In the genomic region with DNA sequence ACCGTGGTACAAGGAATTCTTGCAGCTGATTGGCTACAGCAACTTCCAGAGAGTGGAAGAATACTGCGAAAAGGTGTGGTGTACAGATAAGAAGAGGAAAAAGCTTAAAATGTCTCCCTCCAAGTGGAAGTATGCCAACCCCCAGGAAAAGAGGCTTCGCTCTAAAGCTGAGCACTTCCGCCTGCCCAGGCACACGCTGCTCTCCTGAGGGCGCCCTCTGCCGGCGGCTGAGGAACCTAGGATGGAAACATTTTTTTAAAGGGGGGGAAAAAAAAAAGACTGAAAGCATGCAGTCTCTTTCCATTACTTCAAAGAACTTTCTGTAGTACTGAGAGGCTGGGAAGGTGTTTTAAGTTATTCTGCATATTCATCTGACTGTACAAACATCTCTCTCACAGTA, we compare ENCODE assay signal across 8 mouse cellular contexts.
DNase-seq lines count a peak whose midpoint lies in the region; ATAC-seq and TF ChIP-seq lines count a peak whose summit lies in the region.

No protein-coding gene starts in this region.

- H3K27me3 ChIP-seq in midbrain, embryonic 11.5 days (ENCODE audit: control insufficient read depth, insufficient read depth, low read length): no peaks in the 10 kb centered on the region
- H3K27me3 ChIP-seq in midbrain, embryonic 13.5 days: no peaks in the 10 kb centered on the region

- peak; percentile 21 for DNase-seq in gastrocnemius, adult 2 months
- DNase-seq in gastrocnemius, postnatal 14 days: no peak
- peak; percentile 86 for DNase-seq in midbrain, embryonic 11.5 days (ENCODE audit: low spot score, missing footprints)
- peak; percentile 56 to 67 for DNase-seq in kidney, postnatal 4 days
- DNase-seq in testis, postnatal 14 days (ENCODE audit: low spot score): peak; percentile 43
- DNase-seq in urinary bladder, postnatal 36 days (ENCODE audit: low spot score in 2 of 2): no peak

- H3K9me3 ChIP-seq in midbrain, embryonic 11.5 days (ENCODE audit: control insufficient read depth, low read length): no peaks in the 10 kb centered on the region
- H3K9me3 ChIP-seq in midbrain, embryonic 13.5 days: no peaks in the 10 kb centered on the region

- no peaks in the 10 kb centered on the region for H3K36me3 ChIP-seq in midbrain, embryonic 11.5 days (ENCODE audit: control insufficient read depth, insufficient read depth, low read length)
- H3K36me3 ChIP-seq in midbrain, embryonic 13.5 days: no peaks in the 10 kb centered on the region

- 49% methylated on average over 8 of the region's 8 CpGs for WGBS in midbrain, embryonic 11.5 days
- 51% methylated on average over 8 of the region's 8 CpGs for WGBS in midbrain, embryonic 13.5 days

- ATAC-seq in midbrain, embryonic 11.5 days (ENCODE audit: low FRiP score): no peak
- ATAC-seq in midbrain, embryonic 13.5 days: no peak

- H3K4me2 ChIP-seq in midbrain, embryonic 11.5 days: no peak overlapping the region
- H3K4me2 ChIP-seq in midbrain, embryonic 13.5 days (replicated peaks): no peak overlapping the region

- H3K4me1 ChIP-seq in midbrain, embryonic 11.5 days (ENCODE audit: control insufficient read depth, insufficient read depth, low read length): no peaks in the 10 kb centered on the region
- H3K4me1 ChIP-seq in midbrain, embryonic 13.5 days (replicated peaks): no peaks in the 10 kb centered on the region
- no peaks in the 10 kb centered on the region for H3K4me1 ChIP-seq in bone marrow macrophage, adult 2 months (ENCODE audit: control insufficient read depth, insufficient read depth, low read length)

- H3K9ac ChIP-seq in midbrain, embryonic 11.5 days (ENCODE audit: low read length): no peak overlapping the region
- no peak overlapping the region for H3K9ac ChIP-seq in midbrain, embryonic 13.5 days (replicated peaks)

- H3K4me3 ChIP-seq in gastrocnemius, adult 2 months: no peak overlapping the region
- no peak overlapping the region for H3K4me3 ChIP-seq in midbrain, embryonic 11.5 days (ENCODE audit: low read depth, low read length)
- no peak overlapping the region for H3K4me3 ChIP-seq in midbrain, embryonic 13.5 days (replicated peaks)
- H3K4me3 ChIP-seq in bone marrow macrophage, adult 2 months (ENCODE audit: insufficient read depth, low read length): no peak overlapping the region

- TF ChIP-seq CTCF in gastrocnemius, adult 2 months (IDR thresholded peaks at IDR 0.05): peak; percentile 48
- TF ChIP-seq CTCF in bone marrow macrophage, adult 2 months (IDR thresholded peaks at IDR 0.05; ENCODE audit: low read depth, low read length): peak; percentile 53; the same call in 1 of the 2 replicates

- intact Hi-C loops in gastrocnemius, adult 2 months (cut with DNase I): no loop called here
- intact Hi-C loops in gastrocnemius, postnatal 14 days (cut with DNase I; ENCODE audit: low total_unique reads): no loop called here

- no peak overlapping the region for H3K27ac ChIP-seq in gastrocnemius, adult 2 months
- H3K27ac ChIP-seq in midbrain, embryonic 11.5 days (ENCODE audit: low read depth, low read length): no peak overlapping the region
- H3K27ac ChIP-seq in midbrain, embryonic 13.5 days: no peak overlapping the region
- H3K27ac ChIP-seq in bone marrow macrophage, adult 2 months (ENCODE audit: insufficient read depth, low read depth, low read length): no peak overlapping the region

- TF ChIP-seq POLR2A in bone marrow macrophage, adult 2 months (IDR thresholded peaks at IDR 0.05; ENCODE audit: borderline replicate concordance, low read depth, low read length): no peak

Comparison
In these comparisons a context has a peak if more than half of its experiments do, and no peak if none do; other contexts are left out.
1. DNase-seq: peak in gastrocnemius, adult 2 months (single experiment), midbrain, embryonic 11.5 days (single experiment), kidney, postnatal 4 days (2 of 2) and testis, postnatal 14 days (single experiment); none in gastrocnemius, postnatal 14 days (single experiment) and urinary bladder, postnatal 36 days (0 of 2).